Comparison of ENCODE assay signal across 8 mouse cellular contexts in the genomic region with DNA sequence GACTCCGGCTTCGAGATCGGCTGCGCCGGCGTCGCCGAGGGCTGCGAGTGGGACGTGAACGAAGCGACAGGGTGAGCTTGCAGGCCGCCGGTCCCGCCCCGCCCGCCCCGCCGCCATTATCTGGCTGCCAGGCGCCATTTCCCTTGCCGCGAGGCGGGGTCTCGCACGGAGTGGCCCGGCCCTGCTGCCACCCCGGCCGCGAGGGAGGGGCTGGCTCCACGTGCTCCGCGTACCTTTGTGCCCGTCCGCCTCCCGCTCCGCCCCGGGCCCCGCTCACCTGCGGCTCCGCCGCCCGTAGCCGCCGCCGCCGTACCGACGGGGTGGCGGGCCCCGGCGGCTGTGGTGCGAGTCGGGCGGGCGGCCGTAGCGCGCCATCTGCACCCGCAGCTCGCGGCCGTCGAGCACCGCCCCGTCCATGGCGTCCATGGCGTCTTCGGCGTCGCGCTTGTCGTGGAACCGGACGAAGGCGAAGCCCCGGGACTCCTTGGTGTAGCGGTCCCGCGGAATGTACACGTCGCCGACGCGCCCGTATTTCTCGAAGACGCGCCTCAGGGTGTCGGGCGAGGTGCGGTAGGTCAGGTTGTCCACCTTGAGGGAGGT. TPM values are rescaled to one million over a fixed set of nuclear protein-coding genes. Genes with fewer than 3 reads are reported as not detected.
DNase-seq lines count a peak whose midpoint lies in the region; ATAC-seq and TF ChIP-seq lines count a peak whose summit lies in the region.

Gene Mfsd11, plus strand, starts transcription at position 150 of the 600 bp plus-strand sequence.

- WGBS in hindbrain, embryonic 16.5 days, result under 1% methylated on average over 54 of the region's 91 CpGs
- under 1% methylated on average over 51 of the region's 91 CpGs for WGBS in macrophage (ENCODE audit: missing documents)

- no peak for TF ChIP-seq CTCF in Patski (IDR thresholded peaks at IDR 0.05)
- TF ChIP-seq CTCF in gastrocnemius, adult 2 months (IDR thresholded peaks at IDR 0.05), result no peak
- no peak for TF ChIP-seq CTCF in left cerebral cortex, adult 2 months (IDR thresholded peaks at IDR 0.05)

- in situ Hi-C loops in Patski (cut with MboI; ENCODE audit: low pct_unique_long_range_greater_than_20kb), result no loop called here

- H3K27me3 ChIP-seq in Patski, result no peaks in the 10 kb centered on the region
- no peaks in the 10 kb centered on the region for H3K27me3 ChIP-seq in hindbrain, embryonic 16.5 days (replicated peaks; ENCODE audit: control insufficient read depth, insufficient read depth, low read length)

- ATAC-seq in Patski, result peak; percentile 38
- ATAC-seq in hindbrain, embryonic 16.5 days, result peak; percentile 40

- H3K9ac ChIP-seq in hindbrain, embryonic 16.5 days (ENCODE audit: low read depth, low read length), result peak within 1 kb of the TSS; percentile 97

- H3K4me1 ChIP-seq in hindbrain, embryonic 16.5 days (ENCODE audit: control insufficient read depth, insufficient read depth, low read depth, low read length), result peaks cover 30% of the 10 kb centered on the region

- H3K36me3 ChIP-seq in hindbrain, embryonic 16.5 days (ENCODE audit: control insufficient read depth, insufficient read depth, low read length), result peaks cover 5% of the 10 kb centered on the region; the same call in 1 of the 2 replicates
- H3K36me3 ChIP-seq in macrophage (ENCODE audit: inconsistent target), result 0 out of 2 replicates have a peak, but pooled peaks cover 22% of the 10 kb centered on the region

- peak within 1 kb of the TSS; percentile 99 for H3K27ac ChIP-seq in gastrocnemius, adult 2 months
- peak within 1 kb of the TSS; percentile 98 for H3K27ac ChIP-seq in hindbrain, embryonic 16.5 days (ENCODE audit: low read depth, low read length)
- peak within 1 kb of the TSS; percentile 96 for H3K27ac ChIP-seq in left cerebral cortex, adult 2 months
- H3K27ac ChIP-seq in macrophage, result peak within 1 kb of the TSS; percentile 95

- CTCF ChIA-PET in Patski (lab: Charles Lee), result no interaction called here

- H3K4me3 ChIP-seq in gastrocnemius, adult 2 months, result peak within 1 kb of the TSS; percentile 93
- H3K4me3 ChIP-seq in hindbrain, embryonic 16.5 days (ENCODE audit: low read length), result peak within 1 kb of the TSS; percentile 97
- H3K4me3 ChIP-seq in left cerebral cortex, adult 2 months, result peak within 1 kb of the TSS; percentile 78
- H3K4me3 ChIP-seq in macrophage (ENCODE audit: inconsistent target), result peak within 1 kb of the TSS; percentile 92

- POLR2A ChIA-PET in Patski (lab: Charles Lee), result interaction anchor here (0.8 to 2.5 kb wide), 5 partner anchors 9 to 42 kb away, joined by 3 to 13 read pairs (median 4); partner anchors contain the start of genes Jmjd6 and Mettl23

- no peak for DNase-seq in Patski (ENCODE audit: low read depth, low spot score)
- peak; percentile 74 to 81 for DNase-seq in cerebellum, postnatal 36 days
- peak; percentile 90 for DNase-seq in gastrocnemius, adult 2 months
- peak; percentile 73 to 80 for DNase-seq in left cerebral cortex, adult 2 months (ENCODE audit: extremely low spot score in 1 of 2, low spot score in 2 of 2)
- DNase-seq in right cerebral cortex, adult 2 months (ENCODE audit: low spot score in 2 of 2), result peak; percentile 68 to 71
- peak; percentile 56 for DNase-seq in urinary bladder, postnatal 10 days (ENCODE audit: low spot score)

- intact Hi-C loops in gastrocnemius, adult 2 months (cut with DNase I), result loop anchor here (1.0 kb wide), 1 partner anchor 9 kb away; the partner anchor contains the start of genes Jmjd6 and Mettl23
- intact Hi-C loops in left cerebral cortex, adult 2 months (cut with DNase I), result no loop called here

- peaks cover 84% of the 10 kb centered on the region for H3K79me2 ChIP-seq in macrophage (ENCODE audit: inconsistent target)

- H3K9me3 ChIP-seq in hindbrain, embryonic 16.5 days (ENCODE audit: control insufficient read depth, low read length), result no peaks in the 10 kb centered on the region

- peak within 1 kb of the TSS; percentile 93 for H3K4me2 ChIP-seq in hindbrain, embryonic 16.5 days (ENCODE audit: low read length)

RNA-seq across cellular contexts. Expression of gene Mfsd11, which starts in this region (rescaled TPM):
- 58.8 TPM for polyA plus RNA-seq in Patski (2021)
- total RNA-seq in gastrocnemius, adult 2 months (2021), result 10 to 100 TPM; 21.5 to 23.9 TPM
- polyA plus RNA-seq in hindbrain, embryonic 16.5 days (2015; fragmentation: Nextera tagmentation; extraction: Ambion mirVana), result 52.1 and 52.7 TPM in 2 replicates
- 10 to 100 TPM; 39.3 to 41.8 TPM for total RNA-seq in left cerebral cortex, adult 2 months (2021)
- total RNA-seq in macrophage (2018; cell fraction: chromatin; rRNA removed), result 100 to 1,000 TPM in 12 of 26 experiments, 10 to 100 TPM in 14; 23.7 to 296 (median 94.4) TPM
- 100 to 1,000 TPM in 24 of 26 experiments, 10 to 100 TPM in 2; 90.2 to 220 (median 154) TPM for total RNA-seq in macrophage (2018; cell fraction: cytosol; rRNA removed)
- total RNA-seq in macrophage (2018; cell fraction: nucleus; rRNA removed), result 100 to 1,000 TPM in 22 of 26 experiments, 10 to 100 TPM in 4; 26.4 to 272 (median 148) TPM
- 105 to 174 TPM (median 118 TPM) in 3 replicates for polyA plus RNA-seq in macrophage (2018)
